Mouse (Mus musculus) G1E (cell line): ENCODE measurements around the gene Tnni3. TPM values are rescaled to one million over a fixed set of nuclear protein-coding genes. Genes with fewer than 3 reads are reported as not detected.
"Not testable (repeated sequence)": the region's sequence is repeated elsewhere in the genome, so short reads cannot be mapped to it uniquely, and the experiment has no call there.

ENCODE experiments used
- ATAC-seq: 2 replicates; pipeline ENCODE4 v1.8.0; 2016; ENCODE audit warnings: mild to moderate bottlenecking; ENCODE audit not compliant: insufficient number of reproducible peaks, poor library complexity, low FRiP score, severe bottlenecking; ENCODE audit errors: extremely low read depth
- DNase-seq: peaks from one replicate; pipeline ENCODE4 v3.0.0; 2012; ENCODE audit warnings: low spot score
- H3K27me3 ChIP-seq: 2 replicates; pipeline ENCODE4 v1.6.1; 2012; ENCODE audit warnings: mild to moderate bottlenecking, low read length, inconsistent platforms; ENCODE audit not compliant: insufficient read depth
- H3K36me3 ChIP-seq: replicated peaks from 2 replicates; pipeline ENCODE3; 2012; ENCODE audit warnings: mild to moderate bottlenecking, inconsistent platforms
- H3K4me1 ChIP-seq: 2 replicates; pipeline ENCODE4 v1.6.1; 2012; ENCODE audit warnings: low read depth, low read length, inconsistent platforms, mixed read lengths; ENCODE audit not compliant: insufficient read depth
- H3K4me3 ChIP-seq: 2 replicates; pipeline ENCODE4 v1.5.1; 2012; ENCODE audit warnings: low read depth, mild to moderate bottlenecking, inconsistent platforms, low read length, moderate library complexity, mixed read lengths
- H3K9me3 ChIP-seq: replicated peaks from 2 replicates; pipeline ENCODE4 v1.6.1; 2012; ENCODE audit warnings: inconsistent platforms
- CTCF ChIP-seq: IDR thresholded peaks from 2 replicates; pipeline ENCODE4 v1.5.1; 2012; ENCODE audit warnings: low read depth, low read length, inconsistent platforms, mixed read lengths
- GATA1 ChIP-seq: IDR thresholded peaks from 2 replicates; pipeline ENCODE4 v1.6.1; 2012; ENCODE audit warnings: borderline replicate concordance, low read length, inconsistent platforms, mixed read lengths
- GATA2 ChIP-seq: IDR thresholded peaks from 2 replicates; pipeline ENCODE4 v1.6.1; 2012; ENCODE audit warnings: low read depth, low read length, inconsistent platforms, borderline replicate concordance
- POLR2AphosphoS5 ChIP-seq: IDR thresholded peaks from 2 replicates; pipeline ENCODE4 v1.6.1; 2012; ENCODE audit warnings: low read depth, low read length, inconsistent platforms; ENCODE audit not compliant: insufficient replicate concordance
- TAL1 ChIP-seq: conservative IDR thresholded peaks from 2 replicates; pipeline ENCODE4 v1.6.1; 2012; ENCODE audit warnings: low read depth, low read length, inconsistent platforms, mixed read lengths
- polyA plus RNA-seq: library from polyadenylated mRNA; stranded (reverse); fragments of >175 nt; gene quantifications from 2 replicates; pipeline ENCODE4 v1.2.3, GENCODE M21; 2012
- total RNA-seq, 2 experiments: library from RNA; stranded (forward) in 1 of 2; stranded (reverse) in 1 of 2; fragments of 200-1000 nt in 1 of 2; fragments of >200 nt in 1 of 2; fragmentation: Nextera tagmentation in 1 of 2; gene quantifications; 2 replicates each; pipeline ENCODE4 v1.2.3; 2014 to 2017

Gene Tnni3
- total RNA-seq (2014; fragmentation: Nextera tagmentation) (not detected in 2 replicates), total RNA-seq (2017) (0.41 TPM in 1 of 2 replicates, not detected in the other), polyA plus RNA-seq (0.15 TPM in 1 of 2 replicates, not detected in the other)

- H3K4me3 ChIP-seq, DNase-seq, H3K36me3 ChIP-seq, H3K9me3 ChIP-seq, H3K4me1 ChIP-seq: not testable (repeated sequence)
- peak; percentile 26; the same call in 1 of the 2 replicates for TF ChIP-seq CTCF
- peak; percentile 15; the same call in 1 of the 2 replicates for ATAC-seq
- H3K27me3 ChIP-seq: peaks cover 32% of the 10 kb centered on the region
These were observed at the start of gene Tnni3 for GRCm38 (mm10) chr7:4524212-4524922. Gene Tnni3, minus strand, starts transcription at chr7:4524229.

GRCm38 (mm10) chr7:4572361-4572760, 48.3 kb upstream of the Tnni3 start:
- not testable (repeated sequence) for H3K36me3 ChIP-seq, ATAC-seq, DNase-seq, H3K4me1 ChIP-seq, H3K9me3 ChIP-seq, H3K4me3 ChIP-seq, H3K27me3 ChIP-seq

- DNase-seq: no peak
- TF ChIP-seq CTCF: 0 out of 2 replicates have a peak, but pooled peaks have one; percentile 6
- TF ChIP-seq TAL1: no peak
- no peak for TF ChIP-seq POLR2AphosphoS5
- TF ChIP-seq GATA2: no peak
- Histone ChIP-seq H3K9me3 (no peaks in the 10 kb centered on the region), H3K4me3 (no peak overlapping the region), H3K4me1 (no peaks in the 10 kb centered on the region), H3K27me3 (no peaks in the 10 kb centered on the region), H3K36me3 (no peaks in the 10 kb centered on the region)
- no peak for ATAC-seq
These were observed 38.6 kb upstream of the Tnni3 start for GRCm38 (mm10) chr7:4562660-4563059.

- peaks cover 22% of the 10 kb centered on the region for H3K27me3 ChIP-seq
- H3K9me3 ChIP-seq: no peaks in the 10 kb centered on the region
- H3K36me3 ChIP-seq: no peaks in the 10 kb centered on the region
- no peak for TF ChIP-seq GATA2
- TF ChIP-seq GATA1: no peak
- TF ChIP-seq CTCF: no peak
- no peak for TF ChIP-seq TAL1
- TF ChIP-seq POLR2AphosphoS5: no peak
- no peak for ATAC-seq
- no peak for DNase-seq
- H3K4me1 ChIP-seq: no peaks in the 10 kb centered on the region; the same call in 1 of the 2 replicates
- no peak overlapping the region for H3K4me3 ChIP-seq
These were observed 33.1 kb upstream of the Tnni3 start for GRCm38 (mm10) chr7:4557167-4557560.

GRCm38 (mm10) chr7:4556256-4557166, 32.5 kb upstream of the Tnni3 start:
- peak; percentile 68 for TF ChIP-seq CTCF
- TF ChIP-seq GATA2: no peak
- peaks cover 22% of the 10 kb centered on the region for H3K27me3 ChIP-seq
- DNase-seq (peak; percentile 48), ATAC-seq (peak; percentile 57)
- H3K36me3 ChIP-seq: no peaks in the 10 kb centered on the region
- H3K9me3 ChIP-seq: no peaks in the 10 kb centered on the region
- no peak overlapping the region for H3K4me3 ChIP-seq
- no peaks in the 10 kb centered on the region; the same call in 1 of the 2 replicates for H3K4me1 ChIP-seq

- H3K9me3 ChIP-seq: no peaks in the 10 kb centered on the region
- peaks cover 14% of the 10 kb centered on the region; the same call in 1 of the 2 replicates for H3K27me3 ChIP-seq
- no peak for DNase-seq
- ATAC-seq: no peak
- H3K4me1 ChIP-seq: peaks cover 2% of the 10 kb centered on the region
- no peak within 1 kb of the TSS for H3K4me3 ChIP-seq
- H3K36me3 ChIP-seq: no peaks in the 10 kb centered on the region
- no peak for TF ChIP-seq CTCF
- TF ChIP-seq POLR2AphosphoS5: no peak
- TF ChIP-seq GATA1: no peak
- TF ChIP-seq GATA2: no peak
- TF ChIP-seq TAL1: no peak
These were observed 23.2 kb upstream of the Tnni3 start, which contains the start of gene Syt5 for GRCm38 (mm10) chr7:4547221-4547641. Gene Syt5, minus strand, starts transcription at chr7:4547541.
